Mouse (Mus musculus) lung, postnatal 0 days (tissue): ENCODE measurements at regions not wholly inside any gene's neighbourhood (a gene's known extent, or its start where the extent isn't known, plus 50 kb on each side); places are given as distances from the start of the nearest gene placed in this dataset.

Experiments
- ATAC-seq: fragments of 200-750 bp; cut with Nextera tagmentation; 2 replicates; pipeline ENCODE4 v1.8.0; 2017; ENCODE audit warnings: moderate library complexity
- DNase-seq: peaks from one replicate; pipeline ENCODE4 v3.0.0-alpha.2; 2016; ENCODE audit warnings: low spot score
- H3K27ac ChIP-seq: fragments of 300-500 bp; sonication (generic); 2 replicates; pipeline ENCODE4 v1.5.1; 2014; ENCODE audit warnings: antibody characterized with exemption, mild to moderate bottlenecking, low read length, mixed read lengths
- H3K27me3 ChIP-seq: fragments of 300-500 bp; sonication (generic); replicated peaks from 2 replicates; pipeline ENCODE4 v1.6.1; 2014; ENCODE audit warnings: low read length, mixed read lengths; ENCODE audit not compliant: insufficient read depth
- H3K36me3 ChIP-seq: fragments of 300-500 bp; sonication (generic); 2 replicates; pipeline ENCODE4 v1.6.1; 2014; ENCODE audit warnings: low read length, mixed read lengths; ENCODE audit not compliant: insufficient read depth
- H3K4me1 ChIP-seq: fragments of 300-500 bp; sonication (generic); 2 replicates; pipeline ENCODE4 v1.6.1; 2014; ENCODE audit warnings: antibody characterized with exemption, low read depth, low read length, mixed read lengths; ENCODE audit not compliant: insufficient read depth
- H3K4me2 ChIP-seq: fragments of 300-500 bp; sonication (generic); replicated peaks from 2 replicates; pipeline ENCODE4 v1.6.1; 2014; ENCODE audit warnings: low read depth, mild to moderate bottlenecking, low read length, moderate library complexity, mixed read lengths
- H3K4me3 ChIP-seq: fragments of 300-500 bp; sonication (generic); 2 replicates; pipeline ENCODE4 v1.5.1; 2014; ENCODE audit warnings: low read depth, low read length
- H3K9ac ChIP-seq: fragments of 300-500 bp; sonication (generic); replicated peaks from 2 replicates; pipeline ENCODE4 v1.6.1; 2014; ENCODE audit warnings: low read depth, mild to moderate bottlenecking
- H3K9me3 ChIP-seq: fragments of 300-500 bp; sonication (generic); 2 replicates; pipeline ENCODE4 v1.6.1; 2016; ENCODE audit warnings: low read length, mixed read lengths
- CTCF ChIP-seq: IDR thresholded peaks from 2 replicates; pipeline ENCODE4 v1.5.1; 2016; ENCODE audit warnings: antibody characterized with exemption, mild to moderate bottlenecking
- EP300 ChIP-seq: IDR thresholded peaks from 2 replicates; pipeline ENCODE4 v1.6.1; 2016; ENCODE audit warnings: antibody characterized with exemption, mild to moderate bottlenecking, control low read depth
- WGBS: fragments of 180-500 bp; shearing (Covaris S2); extraction: QIAGEN DNeasy Blood & Tissue Kit; methylation state at CpG from one replicate; pipeline ENCODE4 v1.1.7; 2014; 5-methylcytosine and 5-hydroxymethylcytosine counted together

- H3K4me1 ChIP-seq = no peaks in the 10 kb centered on the region
- no peaks in the 10 kb centered on the region for H3K36me3 ChIP-seq
- H3K9me3 ChIP-seq = no peaks in the 10 kb centered on the region
- H3K27ac ChIP-seq = no peak overlapping the region
- no peaks in the 10 kb centered on the region for H3K27me3 ChIP-seq
- H3K4me2 ChIP-seq = no peak overlapping the region
- ATAC-seq = no peak
- no peak overlapping the region for H3K4me3 ChIP-seq
- WGBS = 54% methylated on average over 17 of the region's 17 CpGs
- H3K9ac ChIP-seq = no peak overlapping the region
- no peak for DNase-seq
- TF ChIP-seq CTCF (no peak), EP300 (no peak)
Measured at GRCm38 (mm10) chr16:30129218-30130112, 65.3 kb downstream of the Hes1 start.

- ATAC-seq = no peak
- no peaks in the 10 kb centered on the region for H3K4me1 ChIP-seq
- no peak for TF ChIP-seq CTCF
- TF ChIP-seq EP300 = no peak
Measured at GRCm38 (mm10) chr16:30130113-30130471, 65.9 kb downstream of the Hes1 start.

DNA sequence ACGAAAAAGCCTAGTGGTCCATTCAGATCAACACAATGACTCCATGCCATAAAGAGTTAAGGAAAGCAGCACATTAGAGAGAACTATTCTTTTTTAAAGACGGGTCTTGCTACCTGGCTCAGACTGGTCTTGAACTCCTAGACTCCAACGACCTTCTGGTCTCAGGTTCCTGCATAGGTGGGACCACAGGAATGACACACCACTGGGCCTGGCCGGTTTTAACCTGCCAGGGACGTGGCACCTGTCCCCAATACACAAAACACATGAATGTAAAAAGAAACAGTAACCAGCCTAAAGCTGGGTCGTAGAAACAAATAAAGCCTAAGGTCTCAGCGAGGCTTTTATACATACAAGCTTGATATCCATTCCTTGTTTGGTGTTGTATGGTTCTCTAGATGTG lies 67.9 kb downstream of the Hes1 start:
- no peak overlapping the region for H3K4me3 ChIP-seq
- WGBS = 70% methylated on average over 7 of the region's 7 CpGs
- no peaks in the 10 kb centered on the region for H3K36me3 ChIP-seq
- ATAC-seq (no peak), DNase-seq (no peak)
- H3K27ac ChIP-seq = no peak overlapping the region
- H3K9me3 ChIP-seq = no peaks in the 10 kb centered on the region
- no peak overlapping the region for H3K9ac ChIP-seq
- H3K27me3 ChIP-seq = no peaks in the 10 kb centered on the region
- no peak for TF ChIP-seq CTCF
- no peak for TF ChIP-seq EP300
- no peaks in the 10 kb centered on the region for H3K4me1 ChIP-seq
- no peak overlapping the region for H3K4me2 ChIP-seq

More at GRCm38 (mm10) chr16:30130113-30130471, 65.9 kb downstream of the Hes1 start:
- no peak for DNase-seq
- no peaks in the 10 kb centered on the region for H3K9me3 ChIP-seq
- no peak overlapping the region for H3K9ac ChIP-seq
- no peak overlapping the region for H3K4me3 ChIP-seq
- 77% methylated on average over 4 of the region's 4 CpGs for WGBS
- H3K27ac ChIP-seq = no peak overlapping the region
- no peaks in the 10 kb centered on the region for H3K27me3 ChIP-seq
- H3K4me2 ChIP-seq = no peak overlapping the region
- H3K36me3 ChIP-seq = no peaks in the 10 kb centered on the region

DNA sequence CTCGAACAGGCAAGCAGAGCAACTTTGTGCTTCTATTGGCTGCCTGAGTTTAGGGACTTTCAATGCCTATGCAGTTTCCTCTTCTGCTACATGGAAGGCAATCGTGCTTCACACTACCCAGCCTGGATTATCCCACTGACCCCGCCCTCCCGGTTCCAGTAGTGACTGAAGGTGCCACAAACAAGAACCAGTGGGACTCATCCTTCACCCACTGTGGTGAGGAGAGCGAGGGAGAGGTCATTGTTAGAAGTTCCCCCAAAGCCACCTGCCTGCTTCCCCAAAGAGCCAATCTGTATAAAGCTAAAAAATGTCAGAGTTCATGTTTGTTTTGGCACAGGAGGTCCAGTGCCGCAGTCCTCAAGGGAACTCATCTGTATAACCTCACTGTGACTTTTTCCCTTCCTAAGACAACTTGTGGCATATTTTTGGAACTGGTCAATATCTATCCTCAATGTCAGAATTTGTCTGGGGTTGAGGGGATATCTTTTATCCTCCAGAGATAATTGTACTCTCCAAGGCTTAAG lies 70.5 kb downstream of the Hes1 start:
- Histone ChIP-seq H3K36me3 (no peaks in the 10 kb centered on the region), H3K27ac (no peak overlapping the region)

DNA sequence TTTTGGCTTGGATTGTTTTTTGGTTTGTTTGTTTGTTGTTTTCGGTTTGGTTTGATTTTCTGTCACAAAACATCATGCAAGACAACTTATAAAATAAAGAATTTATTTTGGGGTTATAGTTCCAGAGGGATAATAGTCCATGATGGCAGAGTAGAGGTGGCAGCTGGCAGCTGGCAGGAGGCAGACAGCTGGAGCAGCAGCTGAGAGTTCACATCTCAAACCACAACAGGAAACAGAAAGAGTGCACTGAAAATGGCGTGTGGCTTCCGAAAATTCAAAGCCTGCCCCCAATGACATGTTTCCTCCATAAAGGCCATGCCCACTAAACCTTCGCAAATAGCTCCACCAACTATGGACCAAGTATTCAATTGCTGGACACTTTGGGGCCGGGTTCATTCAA lies 72.7 kb downstream of the Hes1 start:
- TF ChIP-seq CTCF (no peak), EP300 (no peak)
- WGBS = 94% methylated on average over 5 of the region's 5 CpGs

More for the DNA sequence above, 70.5 kb downstream of the Hes1 start:
- no peaks in the 10 kb centered on the region for H3K9me3 ChIP-seq
- DNase-seq (no peak), ATAC-seq (no peak)
- no peak overlapping the region for H3K4me2 ChIP-seq
- H3K27me3 ChIP-seq = no peaks in the 10 kb centered on the region
- H3K9ac ChIP-seq = no peak overlapping the region
- no peak overlapping the region for H3K4me3 ChIP-seq
- no peaks in the 10 kb centered on the region for H3K4me1 ChIP-seq
- TF ChIP-seq EP300 (no peak), CTCF (no peak)
- WGBS = 37% methylated on average over 6 of the region's 6 CpGs

GRCm38 (mm10) chr16:30137812-30138211 lies 73.6 kb downstream of the Hes1 start:
- 75% methylated on average over 1 of the region's 1 CpGs for WGBS
- H3K27me3 ChIP-seq = no peaks in the 10 kb centered on the region

More for the DNA sequence above, 72.7 kb downstream of the Hes1 start:
- no peak overlapping the region for H3K4me2 ChIP-seq
- no peak overlapping the region for H3K4me3 ChIP-seq
- H3K4me1 ChIP-seq = no peaks in the 10 kb centered on the region
- ATAC-seq (no peak), DNase-seq (no peak)
- no peak overlapping the region for H3K9ac ChIP-seq
- H3K9me3 ChIP-seq = no peaks in the 10 kb centered on the region
- H3K27ac ChIP-seq = no peak overlapping the region
- no peaks in the 10 kb centered on the region for H3K36me3 ChIP-seq
- no peaks in the 10 kb centered on the region for H3K27me3 ChIP-seq

More at GRCm38 (mm10) chr16:30137812-30138211, 73.6 kb downstream of the Hes1 start:
- no peaks in the 10 kb centered on the region for H3K4me1 ChIP-seq
- no peak overlapping the region for H3K9ac ChIP-seq
- H3K9me3 ChIP-seq = no peaks in the 10 kb centered on the region
- no peak overlapping the region for H3K4me2 ChIP-seq
- H3K36me3 ChIP-seq = no peaks in the 10 kb centered on the region
- DNase-seq (no peak), ATAC-seq (no peak)
- no peak overlapping the region for H3K27ac ChIP-seq
- TF ChIP-seq EP300 (no peak), CTCF (no peak)
- no peak overlapping the region for H3K4me3 ChIP-seq
